Mouse (Mus musculus) bone marrow macrophage, adult 2 months (primary cell): ENCODE data around the gene Olfr651. TPM values are rescaled to one million over a fixed set of nuclear protein-coding genes. Genes with fewer than 3 reads are reported as not detected.
"Not testable (repeated sequence)": the region's sequence is repeated elsewhere in the genome, so short reads cannot be mapped to it uniquely, and the experiment has no call there.

ENCODE experiments used
- H3K27ac ChIP-seq: 2 replicates; pipeline ENCODE4 v1.5.1; 2012; ENCODE audit warnings: low read depth, low read length; ENCODE audit not compliant: insufficient read depth
- H3K4me1 ChIP-seq: 2 replicates; pipeline ENCODE4 v1.6.1; 2012; ENCODE audit warnings: low read length; ENCODE audit not compliant: control insufficient read depth, insufficient read depth
- H3K4me3 ChIP-seq: 2 replicates; pipeline ENCODE4 v1.5.1; 2012; ENCODE audit warnings: mild to moderate bottlenecking, low read length, moderate library complexity; ENCODE audit not compliant: insufficient read depth
- CTCF ChIP-seq: IDR thresholded peaks from 2 replicates; pipeline ENCODE4 v1.5.1; 2012; ENCODE audit warnings: low read depth, mild to moderate bottlenecking, low read length, moderate library complexity
- POLR2A ChIP-seq: IDR thresholded peaks from 2 replicates; pipeline ENCODE4 v1.6.1; 2012; ENCODE audit warnings: mild to moderate bottlenecking, low read depth, low read length, borderline replicate concordance
- polyA plus RNA-seq: library from polyadenylated mRNA; stranded (reverse); fragments of >200 nt; gene quantifications from 2 replicates; pipeline ENCODE4 v1.2.4, GENCODE M21; 2012; ENCODE audit not compliant: missing spikeins, insufficient read depth, insufficient read length

The Olfr651 gene
- polyA plus RNA-seq: not detected in 2 replicates

DNA sequence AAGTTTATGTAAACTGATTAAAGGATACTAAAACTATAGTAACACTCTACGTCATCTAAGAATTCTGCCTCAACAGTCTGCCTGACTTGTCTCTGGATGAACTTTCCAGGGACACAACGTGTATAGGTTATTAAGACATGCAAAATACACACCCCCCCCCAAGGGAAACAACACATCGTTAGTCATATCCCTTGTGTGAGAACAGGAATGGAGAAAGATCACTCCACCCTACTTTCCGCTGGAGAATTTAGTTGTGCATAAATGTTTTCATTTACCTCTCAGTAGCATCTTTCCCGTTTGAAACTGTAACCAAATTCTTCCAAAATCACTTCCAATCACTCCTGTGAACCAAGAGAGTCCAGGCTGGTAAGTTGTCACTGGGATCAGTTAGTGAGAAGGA is at the start of gene Olfr651:
TSS of gene Olfr651 (plus strand) at position 301 of the 400 bp plus-strand sequence.
- TF ChIP-seq POLR2A (no peak), CTCF (no peak)
- Histone ChIP-seq H3K27ac (no peak within 1 kb of the TSS), H3K4me1 (no peaks in the 10 kb centered on the region), H3K4me3 (no peak within 1 kb of the TSS)

DNA sequence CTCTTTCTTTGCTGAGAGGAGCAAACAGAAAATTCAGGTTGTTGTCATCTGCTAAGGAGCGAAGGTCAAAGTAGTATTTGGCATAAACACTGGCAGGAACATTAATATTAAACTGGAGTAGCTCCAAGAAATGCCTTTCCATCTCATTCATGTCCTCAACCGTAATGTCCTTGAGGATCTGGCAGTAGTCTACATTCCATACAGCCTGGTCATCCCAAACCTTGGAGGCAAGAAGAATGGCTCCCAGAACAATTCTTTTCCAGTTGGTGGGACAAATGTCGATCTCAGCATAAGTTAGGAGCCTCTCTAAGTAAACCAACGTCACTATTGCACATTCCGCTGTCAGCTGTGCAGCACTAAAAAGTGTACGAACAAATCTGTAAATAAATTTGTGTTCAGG is 48.7 kb upstream of the Olfr651 start:
- H3K4me3 ChIP-seq, H3K4me1 ChIP-seq, H3K27ac ChIP-seq: not testable (repeated sequence)

DNA sequence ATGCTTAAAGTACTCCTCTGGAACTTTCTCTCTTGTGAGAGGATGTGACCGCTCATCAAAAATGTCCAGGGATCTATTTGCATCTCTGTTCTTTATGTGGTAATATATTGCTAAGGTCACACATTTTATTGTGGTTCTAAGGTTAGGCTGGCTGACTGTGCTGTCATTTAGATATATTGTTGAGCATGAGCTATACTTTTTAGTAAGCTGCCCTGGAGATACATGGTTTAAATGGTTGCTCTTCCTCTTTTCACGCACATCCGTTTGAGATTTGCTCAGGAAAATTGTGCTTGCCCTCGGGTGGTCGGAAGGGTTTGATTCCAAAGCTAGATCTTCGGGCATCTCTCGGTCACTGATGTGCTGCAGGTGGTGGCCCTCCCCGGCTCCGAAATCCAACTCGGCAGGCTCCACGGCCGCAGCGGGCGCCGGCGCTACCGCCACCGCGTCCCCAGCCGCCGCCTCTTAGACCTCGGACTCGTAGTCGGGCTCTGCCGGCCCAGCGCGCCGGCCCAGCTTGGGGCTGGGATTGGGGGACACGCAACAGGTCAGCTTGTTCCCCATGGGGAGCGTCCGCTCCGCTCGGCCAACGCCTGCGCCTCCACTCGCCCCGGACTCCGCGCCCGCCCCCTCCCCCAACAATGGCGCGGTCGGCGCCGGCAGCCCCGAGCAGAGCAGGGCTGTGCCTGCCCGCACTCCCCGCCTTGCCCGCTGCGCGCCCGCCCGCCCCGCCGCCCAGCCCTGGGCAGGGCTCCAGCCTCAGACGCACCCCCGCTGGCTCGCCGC is 48.2 kb upstream of the Olfr651 start:
- H3K4me3 ChIP-seq: no peak overlapping the region
- H3K4me1 ChIP-seq: no peaks in the 10 kb centered on the region
- H3K27ac ChIP-seq: no peak overlapping the region
- TF ChIP-seq POLR2A (no peak), CTCF (no peak)

DNA sequence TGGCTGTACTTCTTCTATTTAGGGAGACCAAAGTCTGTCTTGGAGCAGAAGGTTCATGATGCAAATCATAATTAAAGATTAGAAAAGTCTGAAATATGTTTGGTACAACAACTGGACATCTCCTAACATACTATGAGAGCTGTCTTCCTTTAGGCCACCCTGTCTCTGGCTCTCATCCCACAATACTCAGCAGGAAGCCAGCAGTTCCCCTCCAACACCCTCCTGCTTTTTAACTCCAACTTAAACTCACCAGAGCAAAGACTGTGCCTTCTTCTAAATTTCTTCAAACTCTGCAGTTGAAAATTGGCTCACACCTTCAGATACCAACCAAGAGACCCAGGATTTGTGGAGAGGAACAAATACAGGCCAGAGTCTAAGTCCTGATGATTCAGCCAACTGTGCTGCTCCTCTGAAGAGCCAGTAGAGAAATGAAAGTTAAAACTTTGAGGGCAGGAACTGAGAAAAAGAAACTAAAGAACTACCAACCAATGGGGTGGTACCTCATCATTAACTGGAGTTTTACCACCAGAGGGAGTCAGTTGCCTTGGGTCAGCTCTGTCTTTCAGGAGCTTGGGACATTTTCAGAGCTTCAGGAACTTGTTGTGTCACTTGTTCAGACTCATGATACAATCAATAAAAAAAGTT is 42.4 kb upstream of the Olfr651 start, which contains the start of gene Trim30d:
TSS of gene Trim30d (minus strand) at position 429 of the 645 bp plus-strand sequence.
- H3K4me1 ChIP-seq, H3K27ac ChIP-seq, H3K4me3 ChIP-seq: not testable (repeated sequence)

DNA sequence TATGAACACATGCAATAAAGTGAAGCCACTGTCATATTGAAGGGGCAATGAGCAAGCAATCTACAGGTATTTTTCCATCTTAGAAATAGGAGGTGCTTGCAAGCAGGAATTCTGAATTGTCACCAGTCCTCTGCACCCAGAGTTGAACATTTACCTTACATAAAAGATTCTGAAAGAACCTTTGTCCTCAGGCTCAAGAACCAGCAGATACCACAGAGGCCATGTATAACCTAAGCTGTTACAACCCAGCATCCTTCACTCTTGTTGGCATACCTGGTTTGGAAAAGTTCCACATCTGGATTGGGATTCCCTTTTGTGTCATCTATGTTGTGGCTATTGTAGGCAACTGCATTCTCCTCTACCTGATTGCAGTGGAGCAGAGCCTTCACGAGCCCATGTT is 2.8 kb downstream of the Olfr651 start:
- Histone ChIP-seq H3K27ac (no peak overlapping the region), H3K4me3 (no peak overlapping the region), H3K4me1 (no peaks in the 10 kb centered on the region)
- no peak for TF ChIP-seq CTCF
- TF ChIP-seq POLR2A: no peak

DNA sequence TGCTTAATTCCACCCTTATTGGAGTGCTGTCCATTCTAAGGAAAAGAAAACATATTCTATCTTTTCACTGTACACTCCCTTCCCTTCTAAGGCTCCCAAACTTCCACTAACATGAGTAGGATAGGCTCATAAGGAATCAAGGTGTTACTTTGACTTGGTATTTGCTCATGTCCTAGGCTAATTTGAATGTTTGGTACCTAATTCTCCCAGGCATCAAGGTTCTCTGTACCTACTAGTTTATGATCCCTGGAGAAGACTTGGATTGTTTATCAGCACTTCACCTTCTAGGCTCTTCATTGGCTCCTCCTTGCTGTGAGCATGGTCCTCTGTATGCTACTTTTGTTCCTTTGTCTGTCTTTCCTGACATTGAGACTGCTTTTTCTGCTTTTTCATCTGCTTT is 10.7 kb downstream of the Olfr651 start, which contains the start of gene Olfr652:
TSS of gene Olfr652 (plus strand) at position 301 of the 400 bp plus-strand sequence.
- H3K4me3 ChIP-seq: no peak within 1 kb of the TSS
- H3K27ac ChIP-seq: no peak within 1 kb of the TSS
- TF ChIP-seq POLR2A: no peak
- no peak for TF ChIP-seq CTCF
- H3K4me1 ChIP-seq: no peaks in the 10 kb centered on the region

DNA sequence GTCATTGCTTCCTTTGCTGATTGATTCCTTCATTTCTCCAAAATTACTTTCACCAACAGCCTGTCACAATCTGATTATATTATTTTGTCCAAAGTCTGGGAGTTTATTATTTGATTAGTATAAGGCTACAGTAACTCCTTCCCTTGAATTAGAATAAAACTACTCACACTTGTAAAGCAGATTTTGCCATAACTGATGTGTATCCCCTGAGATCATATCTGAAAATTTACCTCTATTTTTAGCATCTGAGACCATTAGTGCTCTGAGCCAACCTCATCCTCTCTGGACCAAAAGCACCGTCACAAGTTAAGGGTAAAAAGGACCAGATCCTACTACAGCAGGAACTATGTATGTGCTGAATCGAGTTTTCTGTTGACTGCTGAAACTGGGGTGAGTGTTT is 27.1 kb downstream of the Olfr651 start, which contains the start of gene Olfr653:
TSS of gene Olfr653 (plus strand) at position 301 of the 400 bp plus-strand sequence.
- Histone ChIP-seq H3K27ac (no peak within 1 kb of the TSS), H3K4me1 (no peaks in the 10 kb centered on the region), H3K4me3 (no peak within 1 kb of the TSS)
- no peak for TF ChIP-seq CTCF

DNA sequence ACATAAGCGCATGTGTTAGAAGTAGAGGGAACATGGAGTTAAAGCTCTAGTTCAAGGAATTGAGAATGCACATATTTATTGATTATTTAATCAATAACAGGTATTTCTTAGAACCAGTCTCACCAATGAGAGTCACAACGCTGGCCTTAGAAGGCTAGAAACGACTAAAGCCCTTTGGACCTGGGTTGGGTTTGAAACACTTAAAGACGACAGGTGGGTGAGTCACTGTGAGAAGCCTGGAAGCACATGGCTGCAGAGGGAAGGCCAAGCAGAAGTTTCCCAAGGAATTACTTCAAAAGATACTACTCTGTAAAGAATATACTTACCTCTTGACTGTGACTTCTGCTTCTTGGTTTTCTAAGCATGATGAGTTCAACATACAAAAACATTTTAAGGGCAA is 30.9 kb downstream of the Olfr651 start:
- no peaks in the 10 kb centered on the region for H3K4me1 ChIP-seq
- no peak for TF ChIP-seq POLR2A
- TF ChIP-seq CTCF: no peak
- H3K4me3 ChIP-seq: no peak overlapping the region
- H3K27ac ChIP-seq: no peak overlapping the region

DNA sequence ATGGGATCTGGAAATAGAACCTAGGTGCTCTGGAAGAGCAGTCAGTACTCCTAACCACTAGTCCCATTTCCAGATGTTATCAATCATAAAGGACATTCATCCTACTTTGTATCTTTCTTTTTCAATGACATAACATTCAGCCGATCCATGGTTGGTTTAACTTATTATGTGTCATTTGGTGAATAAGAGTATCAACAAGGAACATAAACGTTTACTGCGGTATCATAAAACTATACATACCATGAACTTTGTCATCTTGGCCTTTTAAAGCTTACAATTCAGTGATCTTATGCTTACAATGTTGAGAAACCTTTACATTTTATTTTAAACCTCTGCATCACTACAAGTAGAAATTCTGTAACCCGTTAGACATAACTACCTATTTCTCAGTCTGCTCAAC is 31.5 kb downstream of the Olfr651 start:
- TF ChIP-seq CTCF: no peak
- TF ChIP-seq POLR2A: no peak
- no peaks in the 10 kb centered on the region for H3K4me1 ChIP-seq
- no peak overlapping the region for H3K4me3 ChIP-seq
- H3K27ac ChIP-seq: no peak overlapping the region

DNA sequence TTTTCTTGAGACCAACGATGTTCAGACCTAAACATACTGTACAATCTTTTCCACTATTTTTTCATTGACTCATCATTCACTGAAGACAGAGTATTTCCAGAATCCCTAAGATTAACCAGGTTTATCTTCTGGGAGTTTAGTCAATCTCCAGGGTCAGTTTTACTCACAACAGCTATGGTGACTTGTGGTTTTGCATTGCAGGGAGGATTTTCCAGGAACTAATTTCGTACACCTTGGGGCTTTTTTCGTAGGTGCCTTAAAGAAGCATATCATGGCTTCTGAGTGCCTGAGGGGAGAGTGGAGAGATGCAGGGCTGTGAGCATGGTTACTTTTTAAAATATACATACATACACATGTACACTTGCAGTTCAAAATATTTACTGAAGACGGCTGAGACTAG is 36.8 kb downstream of the Olfr651 start, which contains the start of gene Olfr654:
TSS of gene Olfr654 (plus strand) at position 301 of the 400 bp plus-strand sequence.
- Histone ChIP-seq H3K4me1 (no peaks in the 10 kb centered on the region), H3K4me3 (no peak within 1 kb of the TSS)

DNA sequence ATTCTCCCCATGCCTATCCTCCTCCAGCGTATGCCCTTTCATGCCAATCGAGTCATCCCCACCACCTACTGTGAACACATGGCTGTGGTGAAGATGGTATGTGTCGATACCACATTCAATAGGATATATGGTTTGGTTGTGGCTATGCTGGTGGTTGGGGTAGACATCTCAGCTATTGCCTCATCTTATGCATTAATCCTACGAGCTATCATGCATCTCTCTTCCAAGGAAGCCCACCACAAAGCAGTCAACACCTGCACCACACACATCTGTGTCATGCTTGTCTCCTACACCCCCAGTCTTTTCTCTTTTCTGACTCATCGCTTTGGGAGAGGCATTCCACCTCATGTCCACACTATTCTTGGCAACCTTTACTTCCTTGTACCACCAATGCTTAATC is 38.3 kb downstream of the Olfr651 start:
- H3K27ac ChIP-seq: no peak overlapping the region
- H3K4me1 ChIP-seq: no peaks in the 10 kb centered on the region
- no peak overlapping the region for H3K4me3 ChIP-seq
- no peak for TF ChIP-seq POLR2A
- no peak for TF ChIP-seq CTCF

More for the DNA sequence above, 36.8 kb downstream of the Olfr651 start, which contains the start of gene Olfr654:
- TF ChIP-seq CTCF (no peak), POLR2A (no peak)
- H3K27ac ChIP-seq: no peak within 1 kb of the TSS
